Mouse (Mus musculus): ENCODE data around the gene Dnase1l3. TPM values are rescaled to one million over a fixed set of nuclear protein-coding genes. Genes with fewer than 3 reads are reported as not detected.

The Dnase1l3 gene
- polyA plus RNA-seq, 1 experiment from 2014 or later, result 1.2 TPM

DNA sequence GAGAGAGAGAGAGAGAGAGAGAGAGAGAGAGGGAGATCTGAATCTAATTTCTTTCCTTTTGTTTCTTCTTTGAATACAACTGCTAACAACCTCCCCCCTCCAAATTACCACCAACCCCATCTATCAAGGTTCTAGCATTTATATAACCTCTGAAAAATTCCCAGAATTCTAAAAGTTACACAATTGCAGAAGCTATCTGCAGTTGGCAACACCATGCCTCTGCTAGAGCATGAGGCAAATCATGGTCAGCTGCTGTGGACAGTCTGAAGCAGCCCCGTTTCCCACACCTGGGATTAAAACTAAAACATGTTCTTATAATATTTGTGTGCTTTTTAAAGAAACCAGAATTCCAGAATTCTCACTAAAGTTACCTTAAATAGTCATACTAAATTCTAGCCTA, 35.4 kb upstream of the Dnase1l3 start:
- WGBS, result 96% methylated on average over 1 of the region's 1 CpGs
- H3K4me2 ChIP-seq (replicated peaks), result no peak overlapping the region
- H3K4me3 ChIP-seq (replicated peaks), result no peak overlapping the region
- H3K4me1 ChIP-seq (replicated peaks), result no peaks in the 10 kb centered on the region
- H3K36me3 ChIP-seq, result no peaks in the 10 kb centered on the region
- H3K9me3 ChIP-seq, result no peaks in the 10 kb centered on the region
- no peak overlapping the region for H3K9ac ChIP-seq
- no peak overlapping the region for H3K27ac ChIP-seq
- no peaks in the 10 kb centered on the region for H3K27me3 ChIP-seq (replicated peaks)
- no peak for ATAC-seq

- H3K27ac ChIP-seq, result no peak overlapping the region
These were observed 33.7 kb upstream of the Dnase1l3 start for GRCm38 (mm10) chr14:8028086-8028485.

DNA sequence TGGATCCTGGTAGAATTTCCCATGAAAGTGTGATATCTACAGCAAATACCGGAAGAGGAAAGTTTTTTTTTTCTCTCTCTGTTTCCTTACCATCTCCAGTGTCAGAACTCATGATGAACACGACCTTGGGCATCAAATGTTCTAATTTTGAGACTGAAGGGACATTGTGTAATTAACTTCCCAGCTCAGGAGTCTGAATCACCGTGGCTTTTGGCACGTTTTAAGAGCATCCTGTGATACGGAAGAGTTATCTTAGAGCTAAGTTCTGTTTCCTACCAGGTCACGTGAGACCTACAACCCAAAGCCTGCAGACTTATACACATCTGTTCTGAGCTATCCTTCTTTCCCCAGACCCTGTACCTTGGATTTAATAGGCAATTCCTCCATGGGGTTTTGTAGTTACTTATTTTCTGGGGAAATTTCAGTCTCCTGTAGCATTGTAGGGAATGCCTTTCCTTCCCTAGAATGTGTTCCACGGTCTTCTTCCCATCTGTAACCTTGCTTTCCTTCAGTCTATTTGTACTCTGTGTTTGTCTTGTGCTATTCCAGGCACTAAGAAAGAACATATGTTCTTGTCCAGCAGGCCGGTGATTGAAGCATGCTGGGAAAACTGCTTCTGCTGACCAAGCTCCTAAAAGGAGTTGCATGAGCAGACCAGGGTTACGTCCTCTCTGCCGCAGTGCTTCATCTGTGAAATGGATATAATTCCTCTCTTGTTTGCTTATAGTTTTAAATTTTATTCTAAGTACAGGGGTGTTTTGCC, 32.6 kb upstream of the Dnase1l3 start:
- Histone ChIP-seq H3K9ac (no peak overlapping the region), H3K9me3 (no peaks in the 10 kb centered on the region), H3K4me3 (replicated peaks) (no peak overlapping the region), H3K27ac (no peak overlapping the region), H3K4me2 (replicated peaks) (no peak overlapping the region), H3K36me3 (no peaks in the 10 kb centered on the region), H3K27me3 (replicated peaks) (no peaks in the 10 kb centered on the region), H3K4me1 (replicated peaks) (no peaks in the 10 kb centered on the region)
- ATAC-seq, result no peak
- 83% methylated on average over 10 of the region's 10 CpGs for WGBS

More at GRCm38 (mm10) chr14:8028086-8028485, 33.7 kb upstream of the Dnase1l3 start:
- 85% methylated on average over 5 of the region's 5 CpGs for WGBS
- Histone ChIP-seq H3K9me3 (no peaks in the 10 kb centered on the region), H3K27me3 (replicated peaks) (no peaks in the 10 kb centered on the region), H3K9ac (no peak overlapping the region), H3K4me3 (replicated peaks) (no peak overlapping the region), H3K4me1 (replicated peaks) (no peaks in the 10 kb centered on the region), H3K36me3 (no peaks in the 10 kb centered on the region), H3K4me2 (replicated peaks) (no peak overlapping the region)
- no peak for ATAC-seq

GRCm38 (mm10) chr14:8024936-8025335, 30.6 kb upstream of the Dnase1l3 start:
- no peak for ATAC-seq
- Histone ChIP-seq H3K27ac (no peak overlapping the region), H3K4me3 (replicated peaks) (no peak overlapping the region), H3K27me3 (replicated peaks) (no peaks in the 10 kb centered on the region), H3K4me2 (replicated peaks) (no peak overlapping the region), H3K9ac (no peak overlapping the region), H3K36me3 (no peaks in the 10 kb centered on the region), H3K4me1 (replicated peaks) (no peaks in the 10 kb centered on the region), H3K9me3 (no peaks in the 10 kb centered on the region)
- whole genome bisulfite sequencing, result 92% methylated on average over 10 of the region's 10 CpGs

DNA sequence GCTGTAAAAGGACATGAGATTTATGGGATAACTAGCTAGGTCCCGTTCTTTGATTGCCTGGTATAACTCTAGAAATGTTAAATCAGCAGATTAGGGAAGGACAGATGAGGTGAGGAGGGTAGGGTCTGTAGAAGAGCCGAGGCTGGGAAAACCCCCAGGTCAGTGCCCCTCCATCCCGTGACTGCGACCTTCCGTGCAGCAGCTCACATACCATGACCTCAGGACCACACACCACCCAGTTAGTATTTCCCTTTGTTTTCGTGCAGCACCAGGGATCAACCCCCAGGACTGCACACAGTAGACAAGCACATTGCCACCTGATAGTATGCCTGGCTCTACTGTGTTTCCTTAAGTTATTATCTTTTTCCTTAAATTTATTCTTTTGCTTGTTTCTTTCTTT, 30.1 kb upstream of the Dnase1l3 start:
- Histone ChIP-seq H3K9ac (no peak overlapping the region), H3K36me3 (no peaks in the 10 kb centered on the region), H3K4me2 (replicated peaks) (no peak overlapping the region), H3K4me3 (replicated peaks) (no peak overlapping the region), H3K9me3 (no peaks in the 10 kb centered on the region), H3K27ac (no peak overlapping the region), H3K27me3 (replicated peaks) (no peaks in the 10 kb centered on the region), H3K4me1 (replicated peaks) (no peaks in the 10 kb centered on the region)
- no peak for ATAC-seq
- 52% methylated on average over 6 of the region's 6 CpGs for WGBS

- H3K9me3 ChIP-seq, result no peaks in the 10 kb centered on the region
- H3K36me3 ChIP-seq, result no peaks in the 10 kb centered on the region
- H3K4me1 ChIP-seq (replicated peaks), result peaks cover 5% of the 10 kb centered on the region; the same call in 1 of the 2 replicates
- H3K9ac ChIP-seq, result no peak overlapping the region
- no peak overlapping the region for H3K4me3 ChIP-seq (replicated peaks)
- no peak for ATAC-seq
- no peaks in the 10 kb centered on the region for H3K27me3 ChIP-seq (replicated peaks)
- WGBS, result 89% methylated on average over 7 of the region's 7 CpGs
- no peak overlapping the region for H3K27ac ChIP-seq
- no peak overlapping the region for H3K4me2 ChIP-seq (replicated peaks)
These were observed 26.2 kb upstream of the Dnase1l3 start for GRCm38 (mm10) chr14:8020546-8020945.

DNA sequence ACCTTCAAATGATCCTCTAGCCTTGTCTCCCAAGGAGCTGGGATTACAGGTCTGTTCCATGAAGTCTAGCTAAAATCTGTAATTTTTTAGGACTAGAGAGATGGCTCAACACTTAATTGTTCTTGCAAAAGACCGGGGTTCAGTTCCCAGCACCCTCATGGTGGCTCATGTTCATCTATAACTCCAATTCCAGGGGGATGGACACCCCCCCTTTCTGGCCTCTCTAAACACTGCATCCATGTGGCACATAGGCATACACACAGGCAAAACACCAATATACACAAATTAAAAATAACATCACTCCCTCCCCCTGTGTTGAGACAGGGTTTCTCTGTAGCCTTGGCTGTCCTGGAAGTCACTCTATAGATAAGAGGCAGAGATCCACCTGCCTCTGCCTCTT, 25.6 kb upstream of the Dnase1l3 start:
- Histone ChIP-seq H3K9ac (no peak overlapping the region), H3K36me3 (no peaks in the 10 kb centered on the region), H3K4me3 (replicated peaks) (no peak overlapping the region), H3K9me3 (no peaks in the 10 kb centered on the region), H3K4me2 (replicated peaks) (no peak overlapping the region), H3K27ac (no peak overlapping the region), H3K27me3 (replicated peaks) (no peaks in the 10 kb centered on the region), H3K4me1 (replicated peaks) (peaks cover 5% of the 10 kb centered on the region; the same call in 1 of the 2 replicates)
- WGBS, result 92% methylated on average over 1 of the region's 1 CpGs
- no peak for ATAC-seq

- WGBS, result 71% methylated on average over 1 of the region's 1 CpGs
- Histone ChIP-seq H3K4me2 (replicated peaks) (no peak overlapping the region), H3K4me1 (replicated peaks) (peaks cover 8% of the 10 kb centered on the region; the same call in 1 of the 2 replicates), H3K27ac (no peak overlapping the region), H3K36me3 (no peaks in the 10 kb centered on the region), H3K9ac (no peak overlapping the region), H3K4me3 (replicated peaks) (no peak overlapping the region), H3K9me3 (no peaks in the 10 kb centered on the region), H3K27me3 (replicated peaks) (no peaks in the 10 kb centered on the region)
- ATAC-seq, result no peak; the same call in 1 of the 2 replicates
These were observed 22.6 kb upstream of the Dnase1l3 start for GRCm38 (mm10) chr14:8016951-8017350.

DNA sequence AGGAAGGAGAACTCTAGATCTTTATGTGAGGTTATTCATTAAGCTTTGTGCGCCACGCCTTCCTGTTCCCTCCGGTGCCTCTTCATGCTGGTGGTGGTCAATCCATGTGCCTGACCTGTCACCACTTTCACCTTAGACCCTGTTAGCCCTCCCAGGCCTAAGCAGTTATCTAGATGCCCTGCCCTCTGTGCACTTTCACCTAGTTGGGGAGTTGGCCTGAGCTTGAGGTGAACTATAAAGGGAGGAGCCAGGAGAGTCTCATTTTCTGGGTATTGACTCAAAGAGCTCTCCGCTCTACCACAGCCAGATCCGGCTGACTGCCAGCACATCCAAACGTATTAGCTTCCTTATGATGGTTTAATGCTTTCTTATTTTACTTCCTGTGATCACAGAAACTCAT, 21.9 kb upstream of the Dnase1l3 start:
- Histone ChIP-seq H3K27me3 (replicated peaks) (no peaks in the 10 kb centered on the region), H3K27ac (no peak overlapping the region), H3K9ac (no peak overlapping the region), H3K4me2 (replicated peaks) (peak overlapping the region; percentile 38; the same call in 1 of the 2 replicates), H3K4me1 (replicated peaks) (peaks cover 8% of the 10 kb centered on the region; the same call in 1 of the 2 replicates), H3K36me3 (no peaks in the 10 kb centered on the region), H3K9me3 (no peaks in the 10 kb centered on the region), H3K4me3 (replicated peaks) (no peak overlapping the region)
- ATAC-seq, result peak; percentile 90
- WGBS, result 50% methylated on average over 6 of the region's 6 CpGs

DNA sequence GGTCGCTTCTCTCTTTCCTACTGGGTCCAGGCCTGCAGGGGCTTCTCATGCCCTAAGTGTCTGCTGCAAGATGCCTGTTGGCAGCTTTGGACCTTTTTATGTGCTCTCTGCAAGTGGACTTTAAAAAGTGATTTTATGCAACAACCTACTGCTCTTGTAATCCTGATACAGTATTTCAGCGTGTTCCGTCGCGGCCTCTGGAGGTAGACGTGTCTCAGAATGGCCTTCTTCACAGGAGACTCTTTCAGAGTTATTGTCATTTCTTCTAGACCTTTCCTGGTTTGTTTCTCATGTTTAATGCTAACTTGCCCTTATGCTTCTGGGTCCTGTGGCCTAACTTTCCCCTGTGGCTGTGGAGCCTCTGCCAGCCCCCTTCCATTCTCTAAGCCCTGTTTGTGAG, 21.4 kb upstream of the Dnase1l3 start:
- Histone ChIP-seq H3K36me3 (no peaks in the 10 kb centered on the region), H3K4me1 (replicated peaks) (peaks cover 8% of the 10 kb centered on the region; the same call in 1 of the 2 replicates), H3K4me2 (replicated peaks) (0 out of 2 replicates have a peak overlapping the region, but pooled peaks have one; percentile 38), H3K27me3 (replicated peaks) (no peaks in the 10 kb centered on the region), H3K4me3 (replicated peaks) (no peak overlapping the region), H3K27ac (no peak overlapping the region), H3K9me3 (no peaks in the 10 kb centered on the region), H3K9ac (no peak overlapping the region)
- WGBS, result 94% methylated on average over 6 of the region's 6 CpGs
- ATAC-seq, result no peak

DNA sequence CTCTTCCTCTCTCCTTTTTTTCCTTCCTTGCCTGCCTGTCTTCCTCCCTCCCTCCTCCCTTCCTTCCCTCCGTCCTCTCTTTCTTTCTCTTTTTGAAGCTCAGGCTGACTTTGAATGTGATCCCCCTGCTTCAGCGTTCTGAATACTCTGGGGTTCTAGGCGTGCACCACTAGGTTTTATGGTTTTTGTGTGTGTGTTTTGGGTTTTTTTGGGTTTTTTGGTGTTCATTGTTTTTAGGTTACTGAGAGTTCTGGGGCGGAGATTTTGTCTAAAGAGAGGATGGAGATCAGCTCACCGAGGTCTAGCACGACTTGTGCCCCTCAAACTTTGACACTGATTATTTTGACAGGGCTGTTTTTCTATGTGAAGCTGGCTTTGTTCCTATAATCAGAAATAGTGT, 17.6 kb upstream of the Dnase1l3 start:
- WGBS, result 84% methylated on average over 6 of the region's 6 CpGs
- H3K27me3 ChIP-seq (replicated peaks), result no peaks in the 10 kb centered on the region
- H3K4me1 ChIP-seq (replicated peaks), result peaks cover 8% of the 10 kb centered on the region; the same call in 1 of the 2 replicates
- no peaks in the 10 kb centered on the region for H3K36me3 ChIP-seq
- ATAC-seq, result no peak
- H3K4me2 ChIP-seq (replicated peaks), result no peak overlapping the region
- no peak overlapping the region for H3K9ac ChIP-seq
- H3K4me3 ChIP-seq (replicated peaks), result no peak overlapping the region
- no peaks in the 10 kb centered on the region for H3K9me3 ChIP-seq
- no peak overlapping the region for H3K27ac ChIP-seq

DNA sequence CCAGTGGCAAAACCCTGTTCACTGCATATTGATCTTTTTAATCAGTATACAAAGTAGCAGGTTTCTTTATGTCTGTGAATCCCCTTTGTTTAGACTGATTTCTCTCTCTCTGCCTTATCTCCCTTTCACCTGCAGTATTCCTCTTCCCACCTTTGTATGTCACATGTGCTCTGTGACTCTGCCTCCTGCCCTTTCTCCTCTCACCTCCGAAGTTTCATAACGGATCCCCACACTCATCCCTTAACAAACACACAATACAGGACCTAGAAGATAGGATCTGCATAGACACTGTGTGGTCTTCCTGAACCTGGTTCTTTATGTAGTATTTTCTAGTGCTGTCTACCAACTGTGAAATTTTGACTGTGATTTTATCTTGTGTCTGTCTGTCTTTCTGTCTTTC, 16.9 kb upstream of the Dnase1l3 start:
- Histone ChIP-seq H3K27me3 (replicated peaks) (no peaks in the 10 kb centered on the region), H3K9ac (no peak overlapping the region), H3K4me3 (replicated peaks) (no peak overlapping the region), H3K9me3 (no peaks in the 10 kb centered on the region), H3K4me1 (replicated peaks) (peaks cover 8% of the 10 kb centered on the region; the same call in 1 of the 2 replicates), H3K27ac (no peak overlapping the region), H3K36me3 (no peaks in the 10 kb centered on the region), H3K4me2 (replicated peaks) (no peak overlapping the region)
- WGBS, result 81% methylated on average over 2 of the region's 2 CpGs
- no peak for ATAC-seq

DNA sequence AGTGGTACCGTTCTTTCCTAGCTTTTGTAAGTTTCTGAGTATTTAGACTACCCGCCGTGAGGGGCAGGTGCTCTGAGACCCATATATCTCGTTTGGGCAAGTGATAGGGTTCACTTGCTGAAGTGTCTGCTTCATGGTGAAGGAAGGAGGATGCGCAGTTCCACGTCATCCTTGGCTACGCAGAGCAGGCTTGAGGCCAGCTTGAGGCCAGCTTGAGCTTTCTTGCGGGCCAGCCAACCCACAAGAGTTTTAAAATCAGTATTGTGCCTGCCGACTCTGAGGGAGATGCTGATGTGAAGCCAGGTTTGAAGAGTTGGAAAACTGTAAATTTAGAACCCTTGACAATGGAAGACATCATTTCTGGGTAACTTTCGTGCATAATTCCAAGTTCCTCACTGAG, 13.6 kb upstream of the Dnase1l3 start:
- Histone ChIP-seq H3K9me3 (no peaks in the 10 kb centered on the region), H3K27me3 (replicated peaks) (no peaks in the 10 kb centered on the region), H3K4me3 (replicated peaks) (no peak overlapping the region), H3K9ac (no peak overlapping the region), H3K4me2 (replicated peaks) (no peak overlapping the region), H3K4me1 (replicated peaks) (peaks cover 6% of the 10 kb centered on the region; the same call in 1 of the 2 replicates), H3K36me3 (no peaks in the 10 kb centered on the region), H3K27ac (no peak overlapping the region)
- WGBS, result 87% methylated on average over 10 of the region's 10 CpGs
- no peak for ATAC-seq

All from intestine, embryonic 15.5 days (tissue).